In genomic region chr4:117986766-117987165, GRCm38 (mm10) we compare ENCODE assay signal across 21 mouse cellular contexts. TPM values are rescaled to one million over a fixed set of nuclear protein-coding genes. Genes with fewer than 3 reads are reported as not detected.
DNase-seq lines count a peak whose midpoint lies in the region; ATAC-seq and TF ChIP-seq lines count a peak whose summit lies in the region.
"Had no signal": no experiment of that assay in that cellular context is flagged by ENCODE, and none has a peak within 500 bp of the region (broad histone marks: within the 10 kb centered on the region; RNA-seq: fewer than 3 reads in every experiment).

No protein-coding gene starts in this region.

- H3K9me3 ChIP-seq in heart, embryonic 15.5 days (replicated peaks): no peaks in the 10 kb centered on the region
- H3K9me3 ChIP-seq in stomach, embryonic 16.5 days (replicated peaks; ENCODE audit: control insufficient read depth, low read length): no peaks in the 10 kb centered on the region
- H3K9me3 ChIP-seq: forebrain, embryonic 13.5 days; hindbrain, embryonic 13.5 days; lung, embryonic 15.5 days had no signal

- intact Hi-C loops in gastrocnemius, adult 2 months (cut with DNase I): no loop called here

- no peak overlapping the region for H3K9ac ChIP-seq in heart, embryonic 15.5 days
- no peak overlapping the region for H3K9ac ChIP-seq in stomach, embryonic 16.5 days (ENCODE audit: low read length)
- H3K9ac ChIP-seq: forebrain, embryonic 13.5 days; hindbrain, embryonic 13.5 days; lung, embryonic 15.5 days had no signal

- H3K27ac ChIP-seq in gastrocnemius, adult 2 months: peak overlapping the region; percentile 29; the same call in 1 of the 2 replicates
- peak overlapping the region; percentile 90 for H3K27ac ChIP-seq in heart, embryonic 15.5 days
- H3K27ac ChIP-seq in stomach, embryonic 16.5 days (ENCODE audit: low read length): peak overlapping the region; percentile 43
- H3K27ac ChIP-seq: forebrain, embryonic 13.5 days; hindbrain, embryonic 13.5 days; lung, embryonic 15.5 days had no signal

- no peaks in the 10 kb centered on the region for H3K36me3 ChIP-seq in heart, embryonic 15.5 days
- no peaks in the 10 kb centered on the region for H3K36me3 ChIP-seq in stomach, embryonic 16.5 days (ENCODE audit: control insufficient read depth, insufficient read depth, low read length)
- H3K36me3 ChIP-seq: hindbrain, embryonic 13.5 days; lung, embryonic 15.5 days had no signal

- peak; percentile 58; the same call in 1 of the 2 replicates for ATAC-seq in heart, embryonic 15.5 days (replicated peaks; ENCODE audit: insufficient number of reproducible peaks, insufficient read depth, low FRiP score, low read depth)
- ATAC-seq in stomach, embryonic 16.5 days (ENCODE audit: insufficient read depth, low FRiP score): no peak
- ATAC-seq: activated CD4-positive, CD25-positive, alpha-beta regulatory T cell, adult 4 months; forebrain, embryonic 13.5 days; Patski had no signal

- peaks cover 67% of the 10 kb centered on the region for H3K4me1 ChIP-seq in heart, embryonic 15.5 days (replicated peaks)
- H3K4me1 ChIP-seq in stomach, embryonic 16.5 days (ENCODE audit: control insufficient read depth, insufficient read depth, low read length): peaks cover 35% of the 10 kb centered on the region
- H3K4me1 ChIP-seq: forebrain, embryonic 13.5 days had no signal

- H3K4me3 ChIP-seq in gastrocnemius, adult 2 months: no peak overlapping the region
- 0 out of 2 replicates have a peak overlapping the region, but pooled peaks have one; percentile 10 for H3K4me3 ChIP-seq in heart, embryonic 15.5 days
- H3K4me3 ChIP-seq in stomach, embryonic 16.5 days (replicated peaks; ENCODE audit: low read length): no peak overlapping the region
- H3K4me3 ChIP-seq: forebrain, embryonic 13.5 days; hindbrain, embryonic 13.5 days; lung, embryonic 15.5 days had no signal

- no peak for DNase-seq in gastrocnemius, adult 2 months
- DNase-seq in gastrocnemius, postnatal 10 days: no peak
- DNase-seq in right cerebral cortex, postnatal 14 days: peak; percentile 2
- no peak for DNase-seq in right cerebral cortex, adult 2 months (ENCODE audit: low spot score in 2 of 2)
- no peak for DNase-seq in adrenal gland, postnatal 14 days
- no peak for DNase-seq in left cerebral cortex, adult 9 months (ENCODE audit: low spot score in 2 of 2)
- DNase-seq: adrenal gland, postnatal 25 days; cerebellum, adult 9-10 months; embryo, embryonic 11 days; gastrocnemius, postnatal 36 days; kidney, postnatal 4 days; thymus, postnatal 25 days had no signal

- no peak for TF ChIP-seq CTCF in gastrocnemius, adult 2 months (IDR thresholded peaks at IDR 0.05)

- peak overlapping the region; percentile 52 for H3K4me2 ChIP-seq in heart, embryonic 15.5 days
- no peak overlapping the region for H3K4me2 ChIP-seq in stomach, embryonic 16.5 days (ENCODE audit: low read depth, low read length)
- H3K4me2 ChIP-seq: forebrain, embryonic 13.5 days; hindbrain, embryonic 13.5 days; lung, embryonic 15.5 days had no signal

- no peaks in the 10 kb centered on the region for H3K27me3 ChIP-seq in heart, embryonic 15.5 days
- no peaks in the 10 kb centered on the region for H3K27me3 ChIP-seq in stomach, embryonic 16.5 days (ENCODE audit: control insufficient read depth, insufficient read depth, low read length)
- H3K27me3 ChIP-seq: forebrain, embryonic 13.5 days; hindbrain, embryonic 13.5 days; lung, embryonic 15.5 days; Patski had no signal

- 6% methylated on average over 8 of the region's 8 CpGs for WGBS in heart, embryonic 15.5 days
- WGBS in stomach, embryonic 16.5 days: 41% methylated on average over 8 of the region's 8 CpGs

RNA-seq across cellular contexts. Expression of gene Artn, which starts 57.2 kb away (rescaled TPM):
- total RNA-seq in gastrocnemius, adult 2 months (2021): under 1 TPM; 0.25 to 0.46 TPM
- total RNA-seq in gastrocnemius, postnatal 10 days (2021): 1 to 10 TPM in 1 of 2 experiments, under 1 TPM in 1; 0.68 to 1.1 TPM
- 0.65 and 1.2 TPM in 2 replicates for polyA plus RNA-seq in heart, embryonic 15.5 days (2015; fragmentation: Nextera tagmentation; extraction: Ambion mirVana)
- 5.3 and 7.8 TPM in 2 replicates for polyA plus RNA-seq in stomach, embryonic 16.5 days (2015; fragmentation: Nextera tagmentation; extraction: Ambion mirVana)
- total RNA-seq in adrenal gland, postnatal 14 days (2021): 0.41 TPM in 1 of 2 replicates, not detected in the other
- total RNA-seq: liver, adult 2 months; megakaryocyte, adult 5-6 weeks had no signal
- polyA plus RNA-seq: activated CD4-positive, CD25-positive, alpha-beta regulatory T cell, adult 4 months; Patski had no signal

Comparison
In these comparisons a context has a peak if more than half of its experiments do, and no peak if none do; other contexts are left out.
1. H3K27ac ChIP-seq: peak in every context shown above with its lines; median percentile 90 in heart, embryonic 15.5 days; 43 in stomach, embryonic 16.5 days; 29 in gastrocnemius, adult 2 months.